Mouse (Mus musculus): ENCODE results near the gene Rims1.

The Rims1 gene

DNA sequence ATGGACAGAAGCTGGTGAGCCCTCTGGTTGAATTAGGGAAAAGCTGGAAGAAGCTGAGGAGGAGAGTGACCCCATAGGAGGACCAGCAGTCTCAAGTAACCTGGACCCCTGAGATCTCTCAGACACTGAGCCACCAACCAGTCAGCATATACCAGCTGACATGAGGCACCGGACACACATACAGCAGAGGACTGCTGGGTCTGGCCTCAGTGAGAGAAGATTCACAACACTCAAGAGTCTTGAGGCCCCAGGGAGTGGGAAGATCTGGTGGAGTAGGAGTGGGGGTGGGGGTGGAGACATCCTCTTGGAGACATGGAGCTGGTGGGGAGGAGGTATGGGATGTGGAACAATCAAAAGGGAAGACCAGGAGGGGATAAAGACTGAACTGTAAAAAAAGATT, 233.1 kb downstream of the Rims1 start:
- 97% methylated on average over 1 of the region's 1 CpGs for WGBS

DNA sequence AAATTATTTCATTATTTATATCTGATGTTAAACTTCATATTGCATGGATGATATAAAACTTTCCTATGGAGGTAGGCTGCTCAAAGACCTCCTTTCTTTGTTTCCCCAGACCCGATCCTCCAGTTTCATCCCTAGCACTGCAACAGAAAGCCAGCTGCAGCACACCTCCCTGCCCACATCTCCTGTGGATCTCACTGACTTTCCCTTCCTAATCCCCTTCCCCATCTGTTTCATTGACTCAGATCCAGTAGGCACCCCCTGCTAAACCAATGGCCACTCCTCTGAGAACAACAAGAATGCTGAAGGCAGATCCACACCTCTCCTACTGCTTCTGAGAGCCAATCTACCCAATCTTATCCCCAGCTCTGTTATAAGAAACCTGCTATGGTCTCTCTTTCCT, 259.5 kb downstream of the Rims1 start:
- WGBS = 69% methylated on average over 1 of the region's 1 CpGs

DNA sequence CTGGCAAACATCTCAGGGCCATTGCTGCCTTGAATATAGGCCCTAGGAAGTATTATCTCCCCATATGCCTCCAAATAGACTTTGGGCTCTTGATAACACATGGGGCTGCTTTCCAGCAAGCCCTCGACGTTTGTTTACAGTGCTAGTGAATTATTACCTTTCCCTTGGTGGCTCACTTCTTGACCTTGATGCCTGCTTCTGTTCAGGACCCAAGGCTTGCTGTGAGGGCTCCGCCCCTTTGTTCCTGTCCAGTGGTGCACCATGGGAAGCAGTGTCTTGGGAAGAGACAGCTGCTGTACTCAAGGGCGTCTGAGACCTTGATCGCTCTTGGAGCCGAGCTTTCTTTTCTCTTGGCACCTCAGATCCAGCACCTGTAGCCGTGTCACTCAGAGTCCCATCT, 267.7 kb downstream of the Rims1 start:
- WGBS = 83% methylated on average over 7 of the region's 7 CpGs

DNA sequence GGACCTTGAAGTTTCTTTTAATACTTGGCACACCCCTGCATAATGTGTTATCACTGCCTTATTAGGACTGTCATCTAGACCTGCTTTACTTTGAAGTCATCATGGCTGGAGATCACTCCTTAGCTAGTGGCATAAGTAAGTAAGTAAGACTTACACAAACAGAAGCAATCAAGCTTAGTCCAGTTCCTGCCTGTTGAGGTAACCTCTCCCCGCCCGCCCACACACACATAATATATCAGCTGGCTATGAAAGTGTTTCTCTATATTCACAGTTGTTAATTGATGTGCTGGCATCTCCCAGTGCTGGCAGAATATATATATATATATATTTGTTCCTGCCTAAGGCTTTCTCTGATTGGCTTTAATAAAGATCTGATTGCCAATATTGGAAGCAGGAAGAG, 269.0 kb downstream of the Rims1 start:
- WGBS = 87% methylated on average over 2 of the region's 2 CpGs

DNA sequence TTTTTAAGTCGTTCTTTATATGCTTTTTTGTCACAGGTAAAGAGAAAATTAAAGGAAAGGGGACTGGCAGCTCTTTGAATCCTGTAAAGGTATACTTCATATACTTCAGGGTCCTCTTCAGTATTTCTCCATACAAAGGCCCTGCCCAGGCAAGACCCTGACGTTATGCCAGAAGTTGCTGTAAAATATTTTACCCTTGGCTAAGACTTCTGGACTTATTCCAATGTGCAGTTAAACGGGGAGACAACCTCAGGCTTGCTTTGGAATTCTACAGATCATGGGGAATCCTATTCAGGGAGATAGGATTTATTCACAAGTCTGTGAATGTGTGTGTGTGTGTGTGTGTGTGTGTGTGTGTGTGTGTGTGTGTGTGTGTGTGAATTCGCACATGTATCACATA, 270.7 kb downstream of the Rims1 start:
- 46% methylated on average over 4 of the region's 4 CpGs for WGBS

DNA sequence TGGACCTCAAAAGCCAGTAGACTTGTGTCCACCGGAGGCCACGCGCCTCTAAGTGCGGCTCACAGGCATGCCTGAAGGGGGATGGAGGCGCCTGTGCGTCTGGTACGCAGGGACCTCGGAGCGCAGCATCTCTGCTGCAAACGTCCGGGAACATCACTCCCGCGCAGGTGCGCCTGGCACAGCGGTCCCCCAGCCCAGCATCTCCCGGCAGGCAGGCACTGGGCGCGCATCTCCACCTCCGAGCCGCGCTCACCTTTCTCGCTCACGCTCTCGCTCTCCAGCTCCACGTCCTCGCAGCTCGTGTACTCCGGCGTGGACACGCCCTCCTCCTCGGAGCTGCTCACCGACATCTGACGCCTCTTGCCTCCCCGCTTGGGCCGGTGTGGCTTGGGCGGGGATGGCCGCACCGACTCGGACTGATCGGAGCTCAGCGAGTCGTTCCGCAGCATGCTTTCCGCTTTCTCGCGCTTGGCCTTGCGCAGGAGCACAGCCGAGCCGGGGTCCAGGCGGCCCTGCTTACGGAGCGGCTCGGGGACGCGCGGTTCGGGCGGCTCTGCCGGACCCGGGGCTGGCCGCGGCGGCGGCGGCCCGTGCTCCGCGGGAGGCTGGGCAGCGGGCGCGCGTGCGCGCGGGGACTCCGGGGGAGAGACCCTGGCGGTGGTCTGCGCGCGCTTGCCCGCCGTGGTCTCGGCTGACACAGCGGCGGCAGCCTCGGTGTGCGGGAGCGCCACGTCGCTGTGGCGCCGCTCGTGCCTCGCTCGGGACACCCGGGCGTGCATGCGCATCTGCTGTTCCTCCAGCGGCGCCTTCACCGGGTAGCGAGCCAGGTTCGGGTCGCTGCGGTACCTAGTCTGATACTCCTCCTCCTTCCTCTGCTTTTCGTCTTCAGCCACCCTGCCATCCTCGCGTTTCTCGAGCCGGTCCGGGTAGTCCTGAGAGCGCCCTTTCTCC, 272.4 kb downstream of the Rims1 start:
- WGBS = 2% methylated on average over 112 of the region's 112 CpGs

DNA sequence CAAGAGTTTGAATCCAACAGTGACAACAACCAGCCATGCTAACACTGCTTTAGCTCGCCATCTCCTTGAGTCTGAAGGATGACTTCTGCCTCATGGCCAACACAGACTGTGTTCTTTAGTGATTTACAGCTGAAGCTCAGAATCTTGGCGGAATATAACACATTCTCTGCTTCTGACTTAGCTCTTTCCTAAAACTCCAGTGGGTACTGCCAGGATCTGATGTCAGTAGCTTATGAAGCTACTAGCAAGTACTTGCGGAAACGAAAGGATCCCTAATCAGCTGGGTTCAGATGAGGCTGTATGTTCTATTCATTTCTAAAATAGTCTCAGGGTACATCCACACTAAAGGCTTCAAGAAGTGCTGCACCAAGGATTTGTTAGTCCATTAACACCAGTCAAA, 290.7 kb downstream of the Rims1 start:
- 59% methylated on average over 4 of the region's 4 CpGs for whole genome bisulfite sequencing

DNA sequence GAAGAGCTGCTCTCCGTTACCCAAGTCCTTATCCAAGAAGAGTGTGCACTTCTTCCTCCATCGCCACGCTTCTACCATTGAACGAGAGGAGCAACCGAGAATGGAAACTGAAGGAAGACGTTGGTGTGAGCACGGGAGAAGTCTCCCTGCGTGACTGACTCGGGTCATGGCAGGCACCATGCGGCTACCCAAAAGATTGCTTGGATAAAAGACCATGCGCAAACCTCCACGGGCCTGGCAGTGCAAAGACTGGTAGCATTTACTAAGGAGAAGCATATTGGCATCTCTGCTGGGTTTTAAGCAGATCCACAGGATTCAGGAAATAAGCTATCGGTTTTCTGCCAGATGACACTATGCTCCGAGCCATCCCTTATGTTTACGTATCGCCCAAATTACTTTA, 293.4 kb downstream of the Rims1 start:
- 88% methylated on average over 16 of the region's 16 CpGs for WGBS

DNA sequence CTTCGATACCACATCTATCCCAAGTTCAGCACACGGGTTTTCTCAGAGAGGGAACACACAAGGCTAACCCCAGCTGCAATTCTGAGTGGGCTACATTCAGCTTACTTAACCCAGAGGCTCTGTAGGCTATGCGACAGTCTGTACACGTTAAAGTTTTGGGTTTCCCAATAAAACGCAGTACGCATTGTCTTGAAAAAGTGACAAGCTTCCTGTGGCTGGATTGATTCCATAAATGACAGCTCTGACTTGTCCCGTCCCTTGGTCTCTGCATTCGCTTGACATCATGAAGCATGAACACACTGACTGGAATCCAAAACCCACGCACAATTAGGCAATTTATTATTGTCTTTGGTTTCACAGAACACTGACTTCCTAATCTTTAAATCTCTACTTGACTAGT, 294.2 kb downstream of the Rims1 start:
- 85% methylated on average over 9 of the region's 9 CpGs for WGBS

DNA sequence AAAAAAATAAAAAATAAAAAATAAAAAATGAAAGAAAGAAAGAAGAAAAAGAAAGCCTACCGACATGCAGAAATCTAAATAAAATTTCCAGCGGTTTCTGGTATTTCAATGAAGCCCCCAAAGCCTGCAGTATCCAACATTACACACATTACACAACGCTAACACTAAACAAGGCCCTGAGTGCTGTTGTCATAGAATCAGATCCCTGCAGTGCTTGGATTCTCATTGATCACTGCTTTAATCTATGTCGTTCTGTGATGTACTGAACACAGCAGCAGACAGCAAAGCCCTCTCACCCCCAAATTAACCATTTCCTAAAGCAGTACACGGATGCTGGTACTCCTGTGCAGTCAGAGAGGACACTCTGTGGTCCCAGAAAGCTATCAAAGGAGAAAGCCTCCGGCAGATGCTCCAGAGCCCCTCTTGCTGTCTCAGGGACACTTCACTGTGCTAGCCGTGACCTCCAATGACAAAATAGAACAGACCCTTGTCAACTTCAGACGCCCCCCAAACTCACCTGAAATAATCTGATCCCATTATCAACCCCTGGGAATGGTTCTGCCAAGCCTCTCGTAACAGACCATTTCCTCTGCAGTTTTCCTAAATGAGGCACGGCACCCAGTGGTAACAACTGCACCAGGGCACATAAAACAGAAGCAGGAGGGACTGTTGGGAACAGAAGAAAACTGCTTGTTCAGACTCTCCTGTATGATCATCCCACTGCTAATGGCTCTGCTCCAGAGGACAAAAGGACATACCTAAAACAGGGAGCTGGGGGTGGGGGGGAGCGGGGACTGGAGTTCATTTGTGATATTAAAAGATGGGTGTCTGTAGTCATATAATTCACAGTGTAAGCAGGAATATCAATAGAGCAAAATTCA, 296.8 kb downstream of the Rims1 start:
- 61% methylated on average over 11 of the region's 11 CpGs for WGBS

DNA sequence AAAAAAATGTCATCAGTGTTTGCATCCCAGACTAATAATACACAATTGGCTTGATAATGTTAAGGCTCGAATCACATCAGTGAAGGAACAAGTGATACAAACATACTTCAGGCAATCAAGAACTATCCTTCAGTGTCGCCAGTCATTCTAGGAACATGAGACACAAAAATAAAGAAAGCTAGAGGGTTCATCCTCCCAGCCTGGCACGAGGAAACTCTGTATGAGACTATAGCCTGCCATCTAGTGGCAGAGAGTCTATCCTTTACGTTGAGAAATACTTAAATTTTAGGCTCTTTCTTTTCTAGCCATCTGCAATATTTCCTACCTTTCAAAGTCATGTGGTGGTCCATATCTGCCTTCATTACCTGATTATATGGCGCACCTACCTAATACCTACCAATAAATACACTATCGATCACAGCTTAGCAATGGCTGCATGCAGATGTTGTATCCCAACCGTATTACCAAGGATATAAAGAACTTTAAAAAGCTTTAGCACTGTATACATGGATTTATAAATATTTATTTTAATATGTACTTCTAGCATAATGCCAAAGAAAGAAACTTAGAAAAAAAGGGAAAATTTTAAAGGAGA, 318.4 kb downstream of the Rims1 start:
- 41% methylated on average over 7 of the region's 7 CpGs for WGBS

DNA sequence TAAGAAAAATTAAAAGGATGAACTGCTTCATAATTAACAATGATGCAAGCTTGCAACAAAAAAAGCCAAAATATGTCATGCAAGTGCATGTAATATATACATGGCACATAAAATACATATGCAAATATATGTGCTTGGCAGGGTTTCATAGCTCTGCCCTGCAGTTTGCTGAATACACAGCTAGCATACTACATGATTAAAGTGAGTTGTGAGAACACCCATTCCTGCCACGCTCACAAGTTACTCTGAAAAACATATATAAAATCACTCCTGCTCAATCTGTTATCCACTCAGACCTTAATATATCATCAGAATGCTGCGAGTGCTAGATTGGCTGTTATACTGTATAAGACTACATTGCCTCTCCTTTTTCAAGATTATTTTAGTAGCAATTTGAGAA, 329.6 kb downstream of the Rims1 start:
- WGBS = 51% methylated on average over 2 of the region's 2 CpGs

DNA sequence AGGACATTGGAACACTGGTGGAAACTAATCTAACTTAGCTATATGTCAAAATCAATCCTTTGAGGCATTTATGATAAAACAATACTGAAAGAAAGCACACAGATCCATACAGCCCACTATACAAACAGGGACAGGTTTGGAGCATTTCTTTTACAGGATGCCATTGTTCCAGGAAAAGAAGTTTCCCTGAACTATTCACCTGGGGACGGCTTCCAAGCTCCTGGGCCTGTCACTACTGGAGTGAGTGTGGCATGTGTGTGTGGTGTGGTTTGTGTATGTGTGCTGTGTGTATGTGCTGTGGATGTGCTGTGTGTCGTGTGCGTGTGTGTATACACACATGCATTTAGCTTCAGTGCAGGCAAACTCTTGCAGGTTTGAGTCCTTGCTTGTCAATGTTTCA, 338.8 kb downstream of the Rims1 start:
- 93% methylated on average over 3 of the region's 3 CpGs for WGBS

DNA sequence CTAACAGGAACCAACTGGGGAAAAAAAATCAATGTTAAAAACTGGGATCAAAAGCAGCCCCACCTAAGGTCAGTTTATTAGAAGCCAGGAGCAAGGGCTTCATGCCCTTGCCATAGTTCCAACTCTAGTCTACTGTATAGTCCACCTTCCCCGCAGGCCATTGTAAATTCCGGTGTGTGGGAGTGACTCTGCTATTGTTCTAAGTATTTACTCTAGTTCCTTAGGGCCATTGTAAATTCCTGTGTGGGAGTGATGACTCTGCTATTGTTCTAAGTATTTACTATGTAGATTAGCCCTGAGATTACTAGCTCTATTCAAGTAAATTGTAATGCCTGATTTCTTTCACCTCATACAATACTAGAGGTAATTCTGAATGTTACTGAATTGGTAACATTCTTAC, 339.2 kb downstream of the Rims1 start:
- 30% methylated on average over 2 of the region's 2 CpGs for WGBS

DNA sequence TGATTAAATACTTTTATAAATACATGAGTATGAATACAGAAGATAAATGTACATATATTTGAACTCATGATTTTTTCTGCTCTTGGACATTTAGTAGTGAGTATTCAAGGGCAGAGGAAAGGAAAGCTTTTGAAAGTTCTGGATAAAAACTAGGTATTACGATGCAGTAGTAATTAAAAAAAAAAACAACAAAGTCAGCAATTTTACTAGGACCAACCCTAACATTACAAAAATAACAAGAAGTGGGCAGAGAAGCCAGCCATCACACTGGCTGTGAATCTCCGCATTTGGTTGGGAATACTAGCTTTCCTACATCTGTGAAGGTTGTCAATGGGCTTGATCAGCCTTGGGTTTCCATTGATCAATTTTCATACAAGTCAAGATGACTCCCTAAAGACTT, 381.8 kb downstream of the Rims1 start:
- 84% methylated on average over 2 of the region's 2 CpGs for WGBS

DNA sequence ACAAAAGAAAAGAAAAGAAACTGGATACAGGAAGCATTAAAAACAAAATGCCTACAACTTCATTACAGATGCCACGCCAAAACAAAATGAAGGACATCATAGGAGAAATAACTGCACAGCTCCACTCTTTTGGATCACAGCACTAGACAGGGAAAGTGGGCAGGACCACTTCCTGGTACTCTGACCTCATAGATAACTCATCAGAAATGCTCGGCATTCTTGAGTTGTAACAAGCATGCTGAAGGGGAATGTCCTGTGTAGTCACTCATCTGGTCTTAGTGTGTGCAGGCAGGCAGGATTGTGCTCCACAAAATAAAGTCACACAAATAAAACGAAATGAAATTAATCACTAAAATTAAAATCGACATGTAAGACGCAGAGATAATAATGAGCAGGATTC, 383.7 kb downstream of the Rims1 start:
- 80% methylated on average over 5 of the region's 5 CpGs for WGBS

DNA sequence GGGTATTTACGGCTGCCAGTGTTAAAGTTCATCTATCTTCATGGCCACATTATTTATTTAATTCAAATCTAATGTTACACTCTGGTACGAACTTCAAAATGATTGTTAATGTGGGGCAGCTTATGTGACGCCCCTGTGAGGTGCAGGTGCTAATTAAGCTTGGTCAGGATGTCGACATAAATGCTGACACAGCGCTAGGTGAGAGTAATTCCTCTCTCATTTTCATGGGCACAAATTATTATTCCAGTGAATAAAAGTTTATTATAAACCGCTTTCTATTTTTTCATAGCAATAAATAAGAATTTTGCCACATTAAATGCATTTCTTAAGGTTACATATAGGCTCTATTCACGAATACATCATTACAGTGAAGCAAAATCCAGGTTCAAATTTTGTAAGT, 395.6 kb downstream of the Rims1 start:
- 91% methylated on average over 7 of the region's 7 CpGs for WGBS

DNA sequence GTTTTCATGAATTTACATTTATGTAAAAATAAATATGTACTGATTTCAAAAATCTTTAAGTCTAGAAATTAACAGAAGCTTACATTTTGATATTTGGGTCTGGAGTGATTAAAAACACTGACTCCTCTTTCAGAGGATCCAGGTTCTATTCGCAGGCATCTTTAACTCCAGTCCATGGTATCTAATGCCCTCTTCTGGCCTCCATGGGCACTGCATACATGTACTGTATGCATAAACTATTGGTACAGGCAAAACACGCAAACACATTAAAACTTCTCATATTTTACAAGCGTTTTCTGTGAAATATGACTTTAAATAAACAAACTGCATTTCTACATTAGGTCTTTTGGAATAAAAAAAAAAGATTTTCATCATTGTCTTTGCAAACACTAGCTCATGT, 419.4 kb downstream of the Rims1 start:
- 68% methylated on average over 3 of the region's 3 CpGs for WGBS

DNA sequence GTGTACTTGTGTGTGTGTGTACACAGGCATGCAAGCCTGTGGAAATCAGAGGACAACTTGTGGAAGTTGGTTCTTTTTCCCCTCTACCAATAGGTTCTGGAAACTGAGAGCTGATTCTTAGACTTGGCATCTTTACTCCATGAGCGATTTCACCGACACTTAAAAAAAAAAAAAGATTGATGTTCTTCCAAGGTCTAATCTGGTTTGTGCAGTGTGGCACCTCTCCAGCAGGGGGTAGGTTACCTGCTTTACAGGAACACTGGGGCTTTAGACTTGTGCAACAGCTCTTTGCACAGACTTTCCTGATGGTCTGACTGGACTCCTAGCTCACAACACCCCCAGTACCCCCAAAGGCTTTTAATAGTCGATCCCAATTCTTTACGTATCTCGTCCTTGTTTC, 428.1 kb downstream of the Rims1 start:
- 56% methylated on average over 5 of the region's 5 CpGs for WGBS

DNA sequence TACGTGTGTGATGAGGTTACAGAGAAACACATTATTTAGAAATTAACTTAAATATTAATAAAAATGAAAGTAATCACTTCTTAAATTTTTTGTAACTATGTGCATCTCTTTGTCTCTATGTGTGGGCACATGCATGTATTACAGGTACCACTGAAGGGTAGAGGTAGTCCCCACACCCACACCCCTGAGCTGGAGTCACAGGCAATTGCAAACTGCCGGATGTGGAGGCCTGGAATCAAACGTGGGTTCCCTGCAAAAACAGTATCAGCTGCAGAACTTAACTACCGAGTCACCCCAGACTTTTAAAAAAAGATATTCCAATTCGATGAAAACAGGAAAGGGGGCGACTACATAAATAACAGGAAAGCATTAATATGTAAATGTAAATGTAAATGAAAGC, 428.7 kb downstream of the Rims1 start:
- WGBS = 27% methylated on average over 6 of the region's 6 CpGs

DNA sequence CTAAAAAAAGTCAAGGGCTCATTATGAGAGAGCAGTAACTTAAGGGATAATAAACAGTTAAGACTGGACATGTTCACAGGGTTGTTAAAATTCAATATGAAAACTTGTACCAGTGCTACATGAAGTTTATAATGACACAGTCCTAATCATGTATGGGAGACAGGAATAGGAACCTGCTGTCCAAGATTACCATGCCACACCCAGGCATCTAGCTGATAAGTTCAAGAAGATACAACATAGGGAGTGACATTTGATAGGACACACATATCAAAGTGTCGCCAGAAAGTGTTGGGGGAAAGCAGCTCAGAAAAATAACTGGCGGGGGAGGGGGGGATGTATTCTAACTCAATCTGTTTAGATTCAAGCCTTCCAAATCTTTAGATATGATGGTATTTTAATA, 449.6 kb downstream of the Rims1 start:
- WGBS = 81% methylated on average over 2 of the region's 2 CpGs

DNA sequence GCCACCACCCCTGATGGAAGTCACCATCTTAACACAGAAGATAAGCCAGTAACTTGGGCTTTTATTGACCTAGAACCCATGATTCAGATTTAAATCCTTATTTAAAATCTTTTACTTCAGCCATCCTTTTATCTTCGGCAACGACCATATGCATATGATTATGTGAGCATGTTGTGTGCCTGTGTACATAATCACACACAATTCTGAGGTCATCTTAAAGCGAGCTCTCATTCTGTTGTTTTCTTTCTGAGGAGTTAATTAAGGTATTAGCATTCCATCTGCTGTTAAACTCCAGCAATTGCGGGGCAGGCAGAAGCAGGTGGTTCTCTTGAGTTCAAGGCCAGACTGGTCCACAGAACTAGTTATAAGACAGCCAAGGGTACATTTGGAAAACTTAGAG, 452.1 kb downstream of the Rims1 start:
- 49% methylated on average over 4 of the region's 4 CpGs for whole genome bisulfite sequencing

Data from cerebral cortex, adult 2 months (tissue).